Mouse (Mus musculus): Measurements from ENCODE around the gene Cartpt. TPM values are rescaled to one million over a fixed set of nuclear protein-coding genes. Genes with fewer than 3 reads are reported as not detected.
"Not testable (repeated sequence)": the region's sequence is repeated elsewhere in the genome, so short reads cannot be mapped to it uniquely, and the experiment has no call there.

Cartpt gene
- polyA plus RNA-seq, 1 experiment from 2014 or later = 25.7 TPM

DNA sequence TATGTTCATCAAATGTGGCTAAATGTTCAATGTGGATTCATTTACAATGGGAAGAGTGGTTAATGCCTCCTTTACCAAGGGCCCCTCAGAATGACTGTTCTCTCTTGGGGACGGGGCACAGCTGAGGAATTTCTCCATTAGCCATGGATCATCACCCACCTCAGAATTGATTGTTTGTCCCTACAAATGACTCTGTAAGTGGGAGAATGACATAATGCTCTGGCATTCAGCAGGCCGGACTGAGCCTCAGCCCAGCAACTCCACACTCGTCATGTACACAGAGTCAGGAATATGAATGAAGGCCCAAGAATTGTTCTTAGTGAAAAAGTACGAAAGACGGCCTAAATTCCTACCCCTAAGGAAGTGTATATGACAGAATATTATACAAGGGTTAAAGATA is 25.4 kb upstream of the Cartpt start:
- 71% methylated on average over 5 of the region's 5 CpGs for WGBS
- no peak overlapping the region for H3K9ac ChIP-seq (ENCODE audit: low read depth, low read length)
- no peak for ATAC-seq
- H3K4me2 ChIP-seq (ENCODE audit: low read depth, low read length) = no peak overlapping the region
- no peaks in the 10 kb centered on the region for H3K4me1 ChIP-seq (ENCODE audit: control insufficient read depth, insufficient read depth, low read length)
- H3K27me3 ChIP-seq (replicated peaks; ENCODE audit: control insufficient read depth, insufficient read depth, low read length) = no peaks in the 10 kb centered on the region
- H3K9me3 ChIP-seq (ENCODE audit: control insufficient read depth, low read length) = no peaks in the 10 kb centered on the region
- H3K36me3 ChIP-seq (ENCODE audit: control insufficient read depth, insufficient read depth, low read length) = no peaks in the 10 kb centered on the region
- no peak overlapping the region for H3K27ac ChIP-seq (ENCODE audit: low read length)
- no peak overlapping the region for H3K4me3 ChIP-seq (ENCODE audit: low read length)

DNA sequence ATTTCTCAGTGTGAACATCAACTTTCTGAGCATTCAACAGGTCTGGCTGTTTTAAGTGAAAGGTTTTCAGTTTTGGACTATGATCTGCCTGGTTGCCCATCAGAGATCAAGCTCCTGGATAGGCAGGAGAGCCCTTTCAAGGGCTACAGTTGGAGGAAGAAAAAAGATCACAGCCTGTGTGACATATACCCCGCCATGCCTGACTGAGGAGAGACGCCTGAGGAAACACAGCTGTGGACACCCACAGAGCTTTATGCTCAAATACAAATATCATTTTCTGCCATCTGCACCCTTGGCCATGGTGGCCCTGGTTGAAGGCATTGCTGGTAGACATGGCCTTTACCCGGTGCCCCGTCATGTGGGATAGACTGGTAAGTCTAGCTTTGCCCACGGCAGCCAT is 14.7 kb upstream of the Cartpt start:
- H3K4me1 ChIP-seq (ENCODE audit: control insufficient read depth, insufficient read depth, low read length) = no peaks in the 10 kb centered on the region
- no peak overlapping the region for H3K4me2 ChIP-seq (ENCODE audit: low read depth, low read length)
- no peaks in the 10 kb centered on the region for H3K9me3 ChIP-seq (ENCODE audit: control insufficient read depth, low read length)
- 87% methylated on average over 5 of the region's 5 CpGs for WGBS
- no peaks in the 10 kb centered on the region for H3K27me3 ChIP-seq (replicated peaks; ENCODE audit: control insufficient read depth, insufficient read depth, low read length)
- H3K36me3 ChIP-seq (ENCODE audit: control insufficient read depth, insufficient read depth, low read length) = no peaks in the 10 kb centered on the region
- H3K4me3 ChIP-seq (ENCODE audit: low read length) = no peak overlapping the region
- H3K27ac ChIP-seq (ENCODE audit: low read length) = no peak overlapping the region
- H3K9ac ChIP-seq (ENCODE audit: low read depth, low read length) = no peak overlapping the region
- ATAC-seq = no peak

DNA sequence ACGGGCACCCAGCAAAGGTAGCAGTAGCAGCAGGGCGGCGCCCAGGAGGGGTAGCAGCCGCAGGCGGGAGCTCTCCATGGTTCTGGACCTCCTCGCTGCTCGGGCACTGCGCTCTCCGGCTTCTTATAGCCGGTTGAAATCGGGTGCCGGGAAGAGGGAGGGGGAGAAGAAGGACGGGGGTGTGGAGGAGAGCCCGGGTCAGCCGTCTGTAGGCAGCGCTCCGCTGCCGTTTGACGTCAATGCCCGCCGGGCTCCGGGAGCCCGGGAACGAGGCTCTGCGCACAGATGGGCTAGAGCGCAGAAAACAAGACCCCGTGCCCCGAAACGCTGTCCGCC is 366 bp downstream of the Cartpt start:
- H3K4me1 ChIP-seq (ENCODE audit: control insufficient read depth, insufficient read depth, low read length) = peaks cover 7% of the 10 kb centered on the region
- H3K27me3 ChIP-seq (replicated peaks; ENCODE audit: control insufficient read depth, insufficient read depth, low read length) = peaks cover 22% of the 10 kb centered on the region
- no peak overlapping the region for H3K27ac ChIP-seq (ENCODE audit: low read length)
- no peak overlapping the region for H3K9ac ChIP-seq (ENCODE audit: low read depth, low read length)
- no peaks in the 10 kb centered on the region for H3K9me3 ChIP-seq (ENCODE audit: control insufficient read depth, low read length)
- peak; percentile 64 for ATAC-seq
- no peak overlapping the region; the same call in 1 of the 2 replicates for H3K4me3 ChIP-seq (ENCODE audit: low read length)
- no peaks in the 10 kb centered on the region for H3K36me3 ChIP-seq (ENCODE audit: control insufficient read depth, insufficient read depth, low read length)
- 2% methylated on average over 30 of the region's 30 CpGs for WGBS
- H3K4me2 ChIP-seq (ENCODE audit: low read depth, low read length) = peak overlapping the region; percentile 27

DNA sequence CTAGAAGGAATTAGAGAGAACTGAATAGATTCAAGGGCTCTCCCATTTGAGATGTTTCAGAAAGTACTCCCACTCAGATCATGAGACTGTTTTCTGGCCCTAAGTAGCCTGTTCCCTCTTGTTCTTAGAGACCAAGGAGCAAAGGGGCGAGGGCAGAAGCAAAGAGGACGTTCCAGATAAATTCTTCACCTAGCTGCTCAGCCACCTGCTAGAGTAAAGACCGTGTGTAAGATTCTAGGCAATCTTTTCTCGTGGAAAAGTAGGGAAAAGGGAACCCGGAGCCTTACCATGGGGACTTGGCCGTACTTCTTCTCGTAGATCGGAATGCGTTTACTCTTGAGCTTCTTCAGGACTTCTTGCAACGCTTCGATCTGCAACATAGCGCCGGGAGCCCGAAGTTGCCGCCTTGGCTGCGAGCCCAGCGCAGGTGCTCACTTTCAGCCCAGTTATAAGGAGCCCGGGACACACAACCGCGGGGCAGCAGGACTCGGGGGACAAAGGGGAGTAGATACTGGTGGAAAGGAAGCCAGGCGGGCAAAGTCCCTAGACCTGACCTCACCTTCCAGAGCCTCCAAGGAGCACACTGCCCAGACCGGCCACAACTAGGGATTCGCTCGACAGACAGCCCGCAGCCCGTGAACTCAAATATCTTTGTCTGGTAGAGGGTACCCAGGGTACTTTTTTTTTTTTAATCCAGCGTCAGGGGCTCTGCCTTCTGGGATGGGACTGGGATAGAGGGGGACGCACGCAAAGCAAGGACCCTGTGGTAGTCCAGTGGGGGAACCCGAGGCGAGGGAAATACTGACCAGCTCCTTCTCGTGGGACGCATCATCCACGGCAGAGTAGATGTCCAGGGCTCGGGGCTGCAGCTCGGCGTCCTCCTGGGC is 978 bp downstream of the Cartpt start:
- Histone ChIP-seq H3K4me3 (ENCODE audit: low read length) (no peak overlapping the region; the same call in 1 of the 2 replicates), H3K4me2 (ENCODE audit: low read depth, low read length) (no peak overlapping the region), H3K36me3 (ENCODE audit: control insufficient read depth, insufficient read depth, low read length) (no peaks in the 10 kb centered on the region), H3K9ac (ENCODE audit: low read depth, low read length) (no peak overlapping the region), H3K27ac (ENCODE audit: low read length) (no peak overlapping the region), H3K27me3 (replicated peaks; ENCODE audit: control insufficient read depth, insufficient read depth, low read length) (peaks cover 22% of the 10 kb centered on the region), H3K4me1 (ENCODE audit: control insufficient read depth, insufficient read depth, low read length) (peaks cover 7% of the 10 kb centered on the region), H3K9me3 (ENCODE audit: control insufficient read depth, low read length) (no peaks in the 10 kb centered on the region)
- 10% methylated on average over 38 of the region's 38 CpGs for WGBS
- ATAC-seq = no peak

DNA sequence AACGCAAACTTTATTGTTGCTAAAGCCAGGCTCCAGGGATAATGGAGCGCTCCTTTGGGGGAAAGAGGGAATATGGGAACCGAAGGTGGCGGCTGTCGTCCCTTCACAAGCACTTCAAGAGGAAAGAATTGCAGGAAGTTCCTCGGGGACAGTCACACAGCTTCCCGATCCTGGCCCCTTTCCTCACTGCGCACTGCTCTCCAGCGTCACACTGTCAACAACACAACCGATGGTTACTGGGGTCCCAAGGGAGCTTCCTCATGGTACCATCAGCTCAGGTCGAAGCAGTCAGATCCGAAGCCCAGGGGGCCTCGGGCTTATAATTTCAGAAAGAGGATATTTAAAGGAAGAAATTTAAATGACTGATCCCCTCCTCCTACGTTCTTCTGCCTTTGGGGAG is 2.1 kb downstream of the Cartpt start:
- H3K4me1 ChIP-seq (ENCODE audit: control insufficient read depth, insufficient read depth, low read length) = peaks cover 7% of the 10 kb centered on the region
- H3K4me3 ChIP-seq (ENCODE audit: low read length) = no peak overlapping the region
- WGBS = 26% methylated on average over 14 of the region's 14 CpGs
- no peaks in the 10 kb centered on the region for H3K36me3 ChIP-seq (ENCODE audit: control insufficient read depth, insufficient read depth, low read length)
- H3K4me2 ChIP-seq (ENCODE audit: low read depth, low read length) = no peak overlapping the region
- no peak overlapping the region for H3K9ac ChIP-seq (ENCODE audit: low read depth, low read length)
- no peaks in the 10 kb centered on the region for H3K9me3 ChIP-seq (ENCODE audit: control insufficient read depth, low read length)
- no peak overlapping the region for H3K27ac ChIP-seq (ENCODE audit: low read length)
- no peak for ATAC-seq
- H3K27me3 ChIP-seq (replicated peaks; ENCODE audit: control insufficient read depth, insufficient read depth, low read length) = peaks cover 22% of the 10 kb centered on the region

DNA sequence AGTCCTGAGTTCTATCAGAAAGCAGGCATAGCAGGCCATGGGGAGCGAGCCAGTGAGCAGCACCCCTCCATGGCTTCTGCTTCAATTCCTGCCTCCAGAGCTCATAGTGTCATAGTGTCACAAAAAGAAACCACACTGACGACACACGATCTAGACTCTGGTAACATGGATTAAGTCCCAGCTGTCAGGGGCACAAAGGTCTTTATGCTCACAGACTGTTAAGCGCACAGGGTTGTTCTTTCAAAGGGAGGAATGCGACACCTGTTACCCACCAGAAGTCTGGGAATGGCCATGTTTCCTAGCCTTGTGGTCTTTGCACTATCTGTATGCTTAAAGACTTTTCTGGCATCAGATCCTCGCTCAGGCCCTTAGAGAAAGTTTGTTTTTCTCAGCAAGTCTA is 15.3 kb downstream of the Cartpt start:
- Histone ChIP-seq H3K27me3 (replicated peaks; ENCODE audit: control insufficient read depth, insufficient read depth, low read length) (no peaks in the 10 kb centered on the region), H3K9ac (ENCODE audit: low read depth, low read length) (no peak overlapping the region), H3K4me1 (ENCODE audit: control insufficient read depth, insufficient read depth, low read length) (no peaks in the 10 kb centered on the region), H3K4me2 (ENCODE audit: low read depth, low read length) (no peak overlapping the region), H3K4me3 (ENCODE audit: low read length) (no peak overlapping the region), H3K9me3 (ENCODE audit: control insufficient read depth, low read length) (no peaks in the 10 kb centered on the region), H3K27ac (ENCODE audit: low read length) (no peak overlapping the region), H3K36me3 (ENCODE audit: control insufficient read depth, insufficient read depth, low read length) (no peaks in the 10 kb centered on the region)
- 73% methylated on average over 6 of the region's 6 CpGs for WGBS
- ATAC-seq = no peak

DNA sequence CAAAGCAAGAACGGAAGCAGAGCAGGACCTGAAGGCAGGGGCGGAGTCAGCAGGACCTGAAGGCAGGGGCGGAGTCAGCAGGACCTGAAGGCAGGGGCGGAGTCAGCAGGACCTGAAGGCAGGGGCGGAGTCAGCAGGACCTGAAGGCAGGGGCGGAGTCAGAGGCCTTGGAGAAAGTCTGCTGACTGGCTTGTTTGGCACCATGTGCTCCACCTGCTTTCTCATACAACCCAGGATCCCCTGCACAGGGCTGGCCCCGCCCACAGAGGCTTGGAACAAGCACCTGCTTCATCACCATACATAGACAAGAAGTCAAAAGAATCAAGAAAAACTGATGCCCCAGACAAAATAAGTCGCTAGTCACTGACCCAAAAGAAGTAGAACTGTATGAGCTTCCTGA is 19.1 kb downstream of the Cartpt start:
- not testable (repeated sequence) for H3K27ac ChIP-seq (ENCODE audit: low read length); H3K27me3 ChIP-seq (replicated peaks; ENCODE audit: control insufficient read depth, insufficient read depth, low read length); H3K36me3 ChIP-seq (ENCODE audit: control insufficient read depth, insufficient read depth, low read length); H3K4me2 ChIP-seq (ENCODE audit: low read depth, low read length); H3K4me3 ChIP-seq (ENCODE audit: low read length); H3K9me3 ChIP-seq (ENCODE audit: control insufficient read depth, low read length); ATAC-seq; H3K9ac ChIP-seq (ENCODE audit: low read depth, low read length); H3K4me1 ChIP-seq (ENCODE audit: control insufficient read depth, insufficient read depth, low read length)
- 69% methylated on average over 7 of the region's 8 CpGs for WGBS

DNA sequence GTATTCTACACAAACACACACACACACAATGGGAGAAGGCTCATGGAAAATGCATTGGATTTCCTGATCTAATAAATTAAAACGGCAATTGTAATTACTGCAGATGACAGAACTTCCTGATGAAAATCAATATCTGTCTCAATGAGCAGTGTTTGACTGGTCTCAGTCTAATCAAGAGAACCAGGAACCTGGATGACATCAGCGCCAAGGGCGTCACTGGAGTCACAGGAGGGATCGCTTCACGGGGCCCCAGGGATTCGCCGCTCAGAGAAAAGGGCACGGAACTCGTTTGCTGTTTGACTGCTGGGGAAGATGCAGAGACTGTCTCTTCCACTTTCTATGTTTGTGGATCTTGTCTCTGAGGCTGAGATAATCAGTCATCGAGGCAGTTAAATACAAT is 21.2 kb downstream of the Cartpt start:
- H3K4me3 ChIP-seq (ENCODE audit: low read length) = no peak overlapping the region
- H3K27me3 ChIP-seq (replicated peaks; ENCODE audit: control insufficient read depth, insufficient read depth, low read length) = no peaks in the 10 kb centered on the region
- H3K4me2 ChIP-seq (ENCODE audit: low read depth, low read length) = no peak overlapping the region
- H3K9ac ChIP-seq (ENCODE audit: low read depth, low read length) = no peak overlapping the region
- 48% methylated on average over 10 of the region's 10 CpGs for WGBS
- ATAC-seq = no peak
- H3K27ac ChIP-seq (ENCODE audit: low read length) = no peak overlapping the region
- no peaks in the 10 kb centered on the region for H3K36me3 ChIP-seq (ENCODE audit: control insufficient read depth, insufficient read depth, low read length)
- H3K9me3 ChIP-seq (ENCODE audit: control insufficient read depth, low read length) = no peaks in the 10 kb centered on the region
- no peaks in the 10 kb centered on the region for H3K4me1 ChIP-seq (ENCODE audit: control insufficient read depth, insufficient read depth, low read length)

DNA sequence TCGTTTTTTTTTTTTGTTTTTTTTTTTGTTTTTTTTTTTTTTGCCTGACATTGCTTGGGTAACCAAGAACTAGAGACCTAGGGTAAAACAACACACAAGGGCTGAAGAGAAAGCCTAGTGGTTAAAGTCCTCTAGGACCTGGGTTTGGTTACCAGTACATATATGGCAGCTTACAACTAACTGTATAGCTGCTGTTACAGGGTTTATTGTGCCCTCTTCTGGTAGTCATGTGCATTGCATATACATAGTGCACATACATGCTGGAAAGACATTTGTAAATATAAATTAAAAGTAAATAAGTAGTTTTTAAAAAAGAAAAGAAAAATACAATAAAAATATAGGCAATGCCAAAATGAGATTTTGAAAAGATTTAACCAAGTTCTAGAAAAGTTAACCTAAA is 28.8 kb downstream of the Cartpt start:
- Histone ChIP-seq H3K9ac (ENCODE audit: low read depth, low read length) (no peak overlapping the region), H3K4me3 (ENCODE audit: low read length) (no peak overlapping the region), H3K36me3 (ENCODE audit: control insufficient read depth, insufficient read depth, low read length) (no peaks in the 10 kb centered on the region), H3K4me2 (ENCODE audit: low read depth, low read length) (no peak overlapping the region), H3K4me1 (ENCODE audit: control insufficient read depth, insufficient read depth, low read length) (no peaks in the 10 kb centered on the region), H3K9me3 (ENCODE audit: control insufficient read depth, low read length) (0 out of 2 replicates have a peak, but pooled peaks cover 4% of the 10 kb centered on the region), H3K27me3 (replicated peaks; ENCODE audit: control insufficient read depth, insufficient read depth, low read length) (no peaks in the 10 kb centered on the region), H3K27ac (ENCODE audit: low read length) (no peak overlapping the region)
- WGBS = 73% methylated on average over 1 of the region's 1 CpGs
- ATAC-seq = no peak

DNA sequence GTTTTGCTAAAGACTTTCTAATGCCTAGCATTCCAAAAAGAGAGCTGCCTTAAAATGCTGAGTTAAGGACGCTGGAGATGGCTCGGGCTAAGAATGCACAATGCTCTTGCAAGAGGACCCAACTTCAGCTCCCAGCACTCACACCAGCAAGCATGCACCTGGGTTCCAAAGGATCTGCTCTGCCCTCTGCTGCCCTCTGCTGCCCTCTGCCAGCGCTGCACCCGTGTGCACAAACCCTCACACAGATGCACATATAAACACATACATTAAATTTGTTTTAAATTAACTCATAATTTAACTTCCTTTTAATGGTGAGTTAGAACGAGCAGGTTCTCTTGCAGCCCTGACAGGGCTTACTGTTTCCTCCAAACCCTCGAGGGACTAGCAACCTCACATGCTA is 32.5 kb downstream of the Cartpt start:
- H3K27ac ChIP-seq (ENCODE audit: low read length) = no peak overlapping the region
- no peak overlapping the region for H3K4me3 ChIP-seq (ENCODE audit: low read length)
- 90% methylated on average over 6 of the region's 6 CpGs for WGBS
- ATAC-seq = no peak
- no peaks in the 10 kb centered on the region for H3K27me3 ChIP-seq (replicated peaks; ENCODE audit: control insufficient read depth, insufficient read depth, low read length)
- no peaks in the 10 kb centered on the region for H3K36me3 ChIP-seq (ENCODE audit: control insufficient read depth, insufficient read depth, low read length)
- H3K4me2 ChIP-seq (ENCODE audit: low read depth, low read length) = no peak overlapping the region
- 0 out of 2 replicates have a peak, but pooled peaks cover 4% of the 10 kb centered on the region for H3K9me3 ChIP-seq (ENCODE audit: control insufficient read depth, low read length)
- H3K9ac ChIP-seq (ENCODE audit: low read depth, low read length) = no peak overlapping the region
- H3K4me1 ChIP-seq (ENCODE audit: control insufficient read depth, insufficient read depth, low read length) = no peaks in the 10 kb centered on the region

Data from intestine, embryonic 16.5 days (tissue).